ENCODE assay signal across 8 mouse cellular contexts in the genomic region with DNA sequence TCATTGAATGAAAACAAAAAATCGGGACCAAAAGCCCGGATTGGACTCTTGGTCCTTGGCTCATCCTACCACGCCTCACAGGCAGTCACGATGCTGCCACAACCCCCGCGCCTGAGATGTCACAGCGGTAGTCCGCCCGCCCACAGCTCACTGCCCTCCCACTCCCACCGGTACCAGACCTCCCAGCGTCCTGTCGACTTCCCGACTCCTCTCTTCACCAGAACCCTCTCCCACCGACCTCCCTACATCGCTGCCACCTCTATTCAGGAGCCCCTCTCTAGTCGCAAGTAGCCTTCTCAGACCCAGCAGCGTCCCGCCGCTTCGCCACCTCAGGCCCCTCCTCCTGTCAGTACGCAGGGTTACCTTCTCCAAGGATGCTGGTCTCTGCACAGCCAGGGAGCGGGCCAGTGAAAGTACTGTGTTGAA. TPM values are rescaled to one million over a fixed set of nuclear protein-coding genes. Genes with fewer than 3 reads are reported as not detected.
DNase-seq lines count a peak whose midpoint lies in the region; ATAC-seq lines count a peak whose summit lies in the region.

No protein-coding gene starts in this region.

- peaks cover 12% of the 10 kb centered on the region; the same call in 1 of the 2 replicates for H3K4me1 ChIP-seq in neural tube, embryonic 11.5 days (ENCODE audit: control insufficient read depth, insufficient read depth, low read length)

- peak overlapping the region; percentile 65 for H3K9ac ChIP-seq in neural tube, embryonic 11.5 days (ENCODE audit: low read length)

- peak; percentile 84 for ATAC-seq in neural tube, embryonic 11.5 days (ENCODE audit: insufficient read depth, low FRiP score, low TSS enrichment)
- ATAC-seq in inflammation-experienced regulatory T-cells, adult 6 months: peak; percentile 34

- no peaks in the 10 kb centered on the region for H3K36me3 ChIP-seq in neural tube, embryonic 11.5 days (ENCODE audit: control insufficient read depth, insufficient read depth, low read length)

- H3K27me3 ChIP-seq in neural tube, embryonic 11.5 days (ENCODE audit: control insufficient read depth, insufficient read depth, low read length): no peaks in the 10 kb centered on the region

- H3K4me2 ChIP-seq in neural tube, embryonic 11.5 days (ENCODE audit: low read depth): peak overlapping the region; percentile 60

- H3K27ac ChIP-seq in neural tube, embryonic 11.5 days (ENCODE audit: low read depth, low read length): peak overlapping the region; percentile 72

- H3K4me3 ChIP-seq in neural tube, embryonic 11.5 days (ENCODE audit: low read depth, low read length): peak overlapping the region; percentile 83

- no peaks in the 10 kb centered on the region for H3K9me3 ChIP-seq in neural tube, embryonic 11.5 days (ENCODE audit: control insufficient read depth, low read length)

- under 1% methylated on average over 22 of the region's 22 CpGs for WGBS in neural tube, embryonic 11.5 days

- DNase-seq in neural tube, embryonic 11.5 days (ENCODE audit: low spot score): peak; percentile 70
- no peak for DNase-seq in neural tube, embryonic 10.5 days (ENCODE audit: extremely low spot score, low spot score)
- peak; percentile 71 to 72 for DNase-seq in cerebellum, postnatal 36 days
- peak; percentile 59 for DNase-seq in gastrocnemius, postnatal 10 days
- peak; percentile 78 to 87 for DNase-seq in left cerebral cortex, adult 8-10 months (ENCODE audit: low spot score in 2 of 2)
- peak; percentile 71 to 74 for DNase-seq in lung, postnatal 4 days
- peak; percentile 65 for DNase-seq in right cerebral cortex, postnatal 4 days

RNA-seq across cellular contexts. Expression of gene Snap29, which starts 0.5 kb away (rescaled TPM):
- polyA plus RNA-seq in neural tube, embryonic 11.5 days (2014; fragmentation: Nextera tagmentation; extraction: Ambion mirVana): 7.3 and 7.7 TPM in 2 replicates
- total RNA-seq in gastrocnemius, postnatal 10 days (2021): 10 to 100 TPM; 12.0 to 14.3 TPM
- 10 to 100 TPM in 2 of 3 experiments, 1 to 10 TPM in 1; 9.0 to 16.6 (median 11.6) TPM for polyA plus RNA-seq in inflammation-experienced regulatory T-cells, adult 6 months (2017; shearing (Covaris generic))
- 10 to 100 TPM; 16.8 to 18.0 (median 17.1) TPM for total RNA-seq in left cerebral cortex, adult 8-10 months (2022)

RNA-seq across cellular contexts. Expression of gene Pi4ka, which starts 0.8 kb away (rescaled TPM):
- polyA plus RNA-seq in neural tube, embryonic 11.5 days (2014; fragmentation: Nextera tagmentation; extraction: Ambion mirVana): 42.8 and 51.2 TPM in 2 replicates
- 10 to 100 TPM; 19.5 to 23.9 TPM for total RNA-seq in gastrocnemius, postnatal 10 days (2021)
- polyA plus RNA-seq in inflammation-experienced regulatory T-cells, adult 6 months (2017; shearing (Covaris generic)): 10 to 100 TPM; 45.7 to 57.2 (median 55.3) TPM
- 100 to 1,000 TPM; 312 to 368 (median 333) TPM for total RNA-seq in left cerebral cortex, adult 8-10 months (2022)

RNA-seq across cellular contexts. Expression of gene Crkl, which starts 46.5 kb away (rescaled TPM):
- polyA plus RNA-seq in neural tube, embryonic 11.5 days (2014; fragmentation: Nextera tagmentation; extraction: Ambion mirVana): 86.5 and 93.8 TPM in 2 replicates
- 10 to 100 TPM; 24.4 to 26.7 TPM for total RNA-seq in gastrocnemius, postnatal 10 days (2021)
- polyA plus RNA-seq in inflammation-experienced regulatory T-cells, adult 6 months (2017; shearing (Covaris generic)): 10 to 100 TPM; 18.5 to 26.2 (median 19.8) TPM
- 10 to 100 TPM; 34.5 to 41.4 (median 34.8) TPM for total RNA-seq in left cerebral cortex, adult 8-10 months (2022)

Comparison
In these comparisons a context has a peak if more than half of its experiments do, and no peak if none do; other contexts are left out.
1. RNA of gene Pi4ka, which starts 0.8 kb away (total RNA-seq): 312 to 368 TPM in left cerebral cortex, adult 8-10 months; 19.5 to 23.9 TPM in gastrocnemius, postnatal 10 days; every median in the first group is over 10 times any median in the second.